Mouse (Mus musculus) MEL (cell line): ENCODE results near the gene Stxbp1. TPM values are rescaled to one million over a fixed set of nuclear protein-coding genes. Genes with fewer than 3 reads are reported as not detected.

Source experiments
- DNase-seq: peaks from one replicate; pipeline ENCODE4 v3.0.0; 2011; ENCODE audit warnings: low read depth, low spot score
- H3K27ac ChIP-seq: 2 replicates; pipeline ENCODE4 v1.5.1; 2012; ENCODE audit warnings: low read depth, mild to moderate bottlenecking, control low read depth, low read length, moderate library complexity; ENCODE audit not compliant: control insufficient read depth
- H3K27me3 ChIP-seq, 2 experiments: fragments of 150-350 bp in 1 of 2; sonication (generic) in 1 of 2; 2 replicates each; pipeline ENCODE4 v1.6.1; 2012; ENCODE audit warnings: low read length in 2 of 2, mild to moderate bottlenecking in 2 of 2, improper control_type of control experiment in 1 of 2, moderate library complexity in 1 of 2; ENCODE audit not compliant: insufficient read depth in 2 of 2, control insufficient read depth in 1 of 2
- H3K36me3 ChIP-seq, 2 experiments: 2 replicates each; pipeline ENCODE4 v1.6.1; 2012 to 2014; ENCODE audit warnings: low read length in 2 of 2, improper control_type of control experiment in 1 of 2, inconsistent platforms in 1 of 2, mild to moderate bottlenecking in 1 of 2; ENCODE audit not compliant: insufficient read depth in 2 of 2, control insufficient read depth in 1 of 2
- H3K4me1 ChIP-seq, 2 experiments: fragments of 150-350 bp in 1 of 2; sonication (generic) in 1 of 2; 2 replicates each; pipeline ENCODE4 v1.6.1; 2012; ENCODE audit warnings: low read length in 2 of 2, improper control_type of control experiment in 1 of 2, mild to moderate bottlenecking in 1 of 2; ENCODE audit not compliant: insufficient read depth in 2 of 2, control insufficient read depth in 1 of 2
- H3K4me3 ChIP-seq, 2 experiments: fragments of 150-350 bp in 1 of 2; sonication (generic) in 1 of 2; 2 replicates each; pipeline ENCODE4 v1.5.1; 2012; ENCODE audit warnings: low read depth in 2 of 2, low read length in 2 of 2, mild to moderate bottlenecking in 2 of 2, moderate library complexity in 2 of 2, control low read depth in 1 of 2, improper control_type of control experiment in 1 of 2; ENCODE audit not compliant: control insufficient read depth in 1 of 2, insufficient read depth in 1 of 2
- H3K79me2 ChIP-seq: 2 replicates; pipeline ENCODE4 v1.6.1; 2012; ENCODE audit warnings: mild to moderate bottlenecking, low read length, moderate library complexity; ENCODE audit not compliant: control insufficient read depth, poor library complexity, insufficient read depth
- H3K9ac ChIP-seq: 2 replicates; pipeline ENCODE4 v1.6.1; 2012; ENCODE audit warnings: low read depth, mild to moderate bottlenecking, control low read depth, low read length, moderate library complexity; ENCODE audit not compliant: control insufficient read depth, poor library complexity, severe bottlenecking
- H3K9me3 ChIP-seq: fragments of 150-350 bp; sonication (generic); replicated peaks from 2 replicates; pipeline ENCODE4 v1.6.1; 2012; ENCODE audit warnings: mild to moderate bottlenecking, low read length, improper control_type of control experiment, moderate library complexity; ENCODE audit not compliant: insufficient read depth
- CHD1 ChIP-seq: IDR thresholded peaks from 2 replicates; pipeline ENCODE4 v1.6.1; 2012; ENCODE audit warnings: low read depth, mild to moderate bottlenecking, inconsistent platforms, low read length, improper control_type of control experiment
- CHD2 ChIP-seq: IDR thresholded peaks from 2 replicates; pipeline ENCODE4 v1.6.1; 2011; ENCODE audit warnings: low read length, improper control_type of control experiment
- E2F4 ChIP-seq: IDR thresholded peaks from 2 replicates; pipeline ENCODE4 v1.6.1; 2011; ENCODE audit warnings: low read depth, low read length, improper control_type of control experiment, borderline replicate concordance
- ETS1 ChIP-seq: IDR thresholded peaks from 2 replicates; pipeline ENCODE4 v1.6.1; 2012; ENCODE audit warnings: low read depth, mild to moderate bottlenecking, inconsistent platforms, low read length, improper control_type of control experiment, moderate library complexity
- GATA1 ChIP-seq: IDR thresholded peaks from 2 replicates; pipeline ENCODE4 v1.6.1; 2011; ENCODE audit warnings: low read depth, low read length, improper control_type of control experiment
- MAFK ChIP-seq: IDR thresholded peaks from 2 replicates; pipeline ENCODE4 v1.6.1; 2011; ENCODE audit warnings: low read depth, mild to moderate bottlenecking, low read length, improper control_type of control experiment, borderline replicate concordance
- MEF2A ChIP-seq: IDR thresholded peaks from 2 replicates; pipeline ENCODE4 v1.6.1; 2014; ENCODE audit warnings: low read depth, mild to moderate bottlenecking, inconsistent platforms, low read length, improper control_type of control experiment; ENCODE audit not compliant: poor library complexity, insufficient replicate concordance, severe bottlenecking; ENCODE audit errors: extremely low read depth
- MYC ChIP-seq: IDR thresholded peaks from 2 replicates; pipeline ENCODE4 v1.6.1; 2011; ENCODE audit warnings: low read depth, mild to moderate bottlenecking, low read length, improper control_type of control experiment, moderate library complexity
- POLR2A ChIP-seq, 2 experiments: IDR thresholded peaks; 2 replicates each; pipeline ENCODE4 v1.6.1; 2011 to 2012; ENCODE audit warnings: low read length in 2 of 2, mild to moderate bottlenecking in 2 of 2, control low read depth in 1 of 2, improper control_type of control experiment in 1 of 2, low read depth in 1 of 2, moderate library complexity in 1 of 2; ENCODE audit not compliant: control insufficient read depth in 1 of 2, insufficient read depth in 1 of 2, poor library complexity in 1 of 2
- POLR2AphosphoS2 ChIP-seq: IDR thresholded peaks from 2 replicates; pipeline ENCODE4 v1.6.1; 2011; ENCODE audit warnings: low read length, improper control_type of control experiment
- SIN3A ChIP-seq: IDR thresholded peaks from 2 replicates; pipeline ENCODE4 v1.6.1; 2012; ENCODE audit warnings: low read length, improper control_type of control experiment, inconsistent platforms
- TBP ChIP-seq: IDR thresholded peaks from 2 replicates; pipeline ENCODE4 v1.8.0; 2011; ENCODE audit warnings: low read depth, low read length, improper control_type of control experiment
- USF2 ChIP-seq, 2 experiments: IDR thresholded peaks; 2 replicates each; pipeline ENCODE4 v1.6.1; 2011 to 2012; ENCODE audit warnings: improper control_type of control experiment in 2 of 2, low read length in 2 of 2, borderline replicate concordance in 1 of 2, inconsistent platforms in 1 of 2, low read depth in 1 of 2, mild to moderate bottlenecking in 1 of 2; ENCODE audit not compliant: insufficient read depth in 1 of 2
- ZC3H11A ChIP-seq: IDR thresholded peaks from 2 replicates; pipeline ENCODE4 v1.6.1; 2012; ENCODE audit warnings: low read depth, mild to moderate bottlenecking, inconsistent platforms, low read length, improper control_type of control experiment
- ZMIZ1 ChIP-seq: IDR thresholded peaks from 2 replicates; pipeline ENCODE4 v1.6.1; 2012; ENCODE audit warnings: low read depth, mild to moderate bottlenecking, inconsistent platforms, low read length, improper control_type of control experiment, moderate library complexity
- polyA plus RNA-seq, 2 experiments: library from polyadenylated mRNA; stranded (reverse) in 1 of 2; unstranded in 1 of 2; fragments of >175 nt in 1 of 2; fragments of >200 nt in 1 of 2; gene quantifications; 2 replicates each; pipeline versions ENCODE4 v1.2.1 to v1.2.4; 2012; ENCODE audit warnings: low replicate concordance in 2 of 2, low read depth in 1 of 2; ENCODE audit not compliant: insufficient read length in 2 of 2, insufficient read depth in 1 of 2, missing spikeins in 1 of 2
- total RNA-seq: library from RNA; depleted of rRNA; stranded (reverse); fragments of 300-350 nt; gene quantifications from 2 replicates; pipeline ENCODE4 v1.2.3, GENCODE M21; 2012

Gene Stxbp1
- total and polyA plus RNA-seq, 3 experiments, result 7.1 to 33.2 TPM; not detected in 1

DNA sequence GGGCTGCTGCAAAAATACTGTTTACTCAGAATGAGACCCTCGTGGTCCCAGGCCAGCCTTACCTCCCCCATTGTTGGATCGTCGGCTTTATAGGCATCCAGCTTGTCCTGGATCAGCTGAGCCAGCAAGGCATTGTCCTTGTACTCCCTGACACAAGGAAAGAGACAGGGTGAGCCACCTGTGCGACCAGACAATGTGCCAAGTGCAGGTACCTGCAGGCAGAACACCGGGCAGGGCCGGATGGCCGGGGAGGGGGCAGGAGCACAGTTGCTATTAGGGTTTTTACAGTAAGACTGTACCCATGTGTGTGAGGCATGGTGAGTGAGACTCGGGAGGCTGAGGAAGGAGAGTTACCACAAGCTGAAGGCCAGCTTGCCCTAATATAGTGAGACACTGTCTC is 35.1 kb downstream of the Stxbp1 start:
- Histone ChIP-seq H3K9ac (no peak overlapping the region), H3K9me3 (no peaks in the 10 kb centered on the region), H3K27me3 (no peaks in the 10 kb centered on the region)
- TF ChIP-seq POLR2AphosphoS2 (no peak), ETS1 (no peak), ZMIZ1 (no peak), GATA1 (no peak), CHD1 (no peak), TBP (no peak)
- TF ChIP-seq, all 39 proteins: peak for 0
- H3K27ac ChIP-seq, result no peak overlapping the region
- H3K36me3 ChIP-seq, result peaks cover 0 to 2% of the 10 kb centered on the region in 2 experiments; a peak in 1 of 4 replicates
- no peaks in the 10 kb centered on the region for H3K79me2 ChIP-seq
- no peak overlapping the region for H3K4me3 ChIP-seq
- DNase-seq, result no peak
- no peaks in the 10 kb centered on the region for H3K4me1 ChIP-seq

DNA sequence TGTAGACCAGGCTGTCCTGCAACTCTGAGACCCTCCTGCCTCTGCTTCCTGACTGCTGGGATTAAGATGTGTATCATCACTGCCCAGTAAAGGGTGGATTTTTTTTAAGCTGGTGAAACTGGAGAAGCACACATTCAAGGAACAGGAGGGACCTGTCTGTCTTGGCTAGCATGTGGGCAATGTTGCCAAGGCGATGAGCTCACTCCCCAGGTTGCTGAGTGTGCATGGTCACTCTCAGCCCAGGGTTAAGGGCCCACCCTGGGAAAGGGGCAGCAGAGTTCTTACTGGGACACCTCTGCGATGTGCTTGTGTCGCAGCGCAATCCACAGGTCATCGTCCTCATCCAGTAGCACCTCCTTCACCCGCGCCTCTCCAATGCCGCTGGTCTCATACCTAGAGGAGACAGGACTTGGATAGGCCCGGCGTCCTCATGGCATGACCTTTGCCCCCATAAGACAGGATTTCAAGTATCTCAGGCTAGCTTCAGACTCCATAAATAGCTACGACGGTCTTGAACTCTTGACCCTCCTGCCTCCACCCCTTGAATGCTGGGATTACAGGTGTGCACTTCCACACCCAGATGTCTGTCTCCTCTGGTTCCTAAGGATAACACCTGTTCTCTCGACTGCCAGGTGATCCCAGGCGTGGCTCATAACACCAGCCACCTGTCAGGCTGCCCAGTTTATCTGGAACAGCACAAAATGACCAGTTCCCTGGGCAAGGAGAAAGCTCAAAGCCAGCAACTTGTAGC is 38.1 kb downstream of the Stxbp1 start:
- no peak for DNase-seq

DNA sequence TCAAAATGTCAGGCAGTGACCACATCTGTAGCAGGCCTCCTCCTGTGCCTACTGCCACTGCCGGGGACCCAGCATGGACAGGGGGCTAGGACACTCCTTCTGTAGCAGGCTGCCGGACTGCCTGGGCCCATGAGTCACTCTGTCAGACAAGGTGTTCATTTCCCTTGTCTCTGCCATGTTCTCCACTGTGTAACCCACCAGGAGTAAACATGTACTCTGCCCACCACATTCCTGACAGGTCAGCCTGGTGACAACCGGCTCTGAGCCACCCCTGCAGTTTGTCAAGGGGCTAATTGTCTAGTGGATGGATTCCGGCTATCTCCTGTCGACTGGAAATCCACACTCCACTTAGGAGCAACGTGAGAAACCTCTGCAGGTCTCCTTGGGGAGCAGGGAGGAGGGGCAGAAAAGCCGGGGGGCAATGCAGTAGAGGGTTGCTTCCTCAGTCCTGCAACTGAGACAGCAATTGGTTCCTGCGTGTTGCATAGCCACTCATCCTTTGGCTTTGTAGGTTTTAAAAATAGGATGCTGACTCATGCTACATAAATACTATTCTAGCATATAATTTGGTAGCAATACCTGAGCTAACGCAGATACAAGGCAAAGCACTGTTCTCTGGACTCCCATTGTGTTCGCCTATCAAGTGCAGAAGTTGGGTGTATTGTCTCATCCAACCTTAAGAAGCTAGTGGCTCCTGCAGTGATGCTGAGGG is 48.6 kb downstream of the Stxbp1 start:
- no peak overlapping the region for H3K9ac ChIP-seq
- no peak overlapping the region for H3K27ac ChIP-seq
- TF ChIP-seq CHD2, result no peak
- TF ChIP-seq ZMIZ1, result no peak
- TF ChIP-seq USF2 (IDR thresholded peaks at IDR 0.05; ENCODE audit: borderline replicate concordance in 1 of 2, insufficient read depth in 1 of 2, low read depth in 1 of 2, low read length in 2 of 2), result no peak
- no peak for TF ChIP-seq MAFK
- TF ChIP-seq, all 39 proteins: peak for 0
- Histone ChIP-seq H3K36me3 (no peaks in the 10 kb centered on the region; a peak in 2 of 4 replicates), H3K4me3 (no peak overlapping the region), H3K27me3 (no peaks in the 10 kb centered on the region), H3K4me1 (no peaks in the 10 kb centered on the region), H3K9me3 (no peaks in the 10 kb centered on the region), H3K79me2 (no peaks in the 10 kb centered on the region)
- DNase-seq, result no peak

More for the DNA sequence above, 38.1 kb downstream of the Stxbp1 start:
- H3K27ac ChIP-seq, result no peak overlapping the region
- no peak for TF ChIP-seq ZMIZ1
- no peak for TF ChIP-seq POLR2A (IDR thresholded peaks at IDR 0.05; ENCODE audit: control insufficient read depth in 1 of 2, insufficient read depth in 1 of 2, low read depth in 1 of 2, low read length in 2 of 2, poor library complexity in 1 of 2)
- no peak for TF ChIP-seq SIN3A
- no peak for TF ChIP-seq ZC3H11A
- TF ChIP-seq E2F4, result no peak
- no peak for TF ChIP-seq MYC
- no peak for TF ChIP-seq MEF2A
- TF ChIP-seq, all 39 proteins: peak for 0
- Histone ChIP-seq H3K4me3 (no peak overlapping the region), H3K9me3 (no peaks in the 10 kb centered on the region), H3K27me3 (no peaks in the 10 kb centered on the region), H3K36me3 (no peaks in the 10 kb centered on the region; a peak in 2 of 4 replicates), H3K4me1 (no peaks in the 10 kb centered on the region), H3K79me2 (no peaks in the 10 kb centered on the region), H3K9ac (no peak overlapping the region)
